Mouse (Mus musculus): ENCODE results near the gene Bcar1.

Bcar1 gene

DNA sequence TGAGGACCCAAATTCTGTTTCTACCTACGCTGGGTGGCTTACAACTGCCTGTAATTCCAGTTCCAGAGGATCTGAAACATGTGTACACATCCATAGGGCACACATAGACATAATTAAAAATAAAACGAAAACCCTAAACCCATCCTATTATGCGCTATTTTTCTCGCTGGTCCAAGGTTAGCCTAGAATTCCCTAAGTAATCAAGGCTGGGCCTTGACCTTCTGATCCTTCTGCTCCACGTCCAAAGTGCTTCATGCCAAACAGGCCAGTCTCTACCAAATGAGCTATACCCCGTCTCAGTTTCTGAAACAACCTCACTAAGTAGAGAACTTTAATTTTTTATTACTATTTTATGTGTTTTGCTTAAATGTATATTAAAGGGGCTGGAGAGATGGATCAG is 32.2 kb upstream of the Bcar1 start:
- no peak for TF ChIP-seq GATA4 (IDR thresholded peaks at IDR 0.05; ENCODE audit: insufficient replicate concordance, low read length)

DNA sequence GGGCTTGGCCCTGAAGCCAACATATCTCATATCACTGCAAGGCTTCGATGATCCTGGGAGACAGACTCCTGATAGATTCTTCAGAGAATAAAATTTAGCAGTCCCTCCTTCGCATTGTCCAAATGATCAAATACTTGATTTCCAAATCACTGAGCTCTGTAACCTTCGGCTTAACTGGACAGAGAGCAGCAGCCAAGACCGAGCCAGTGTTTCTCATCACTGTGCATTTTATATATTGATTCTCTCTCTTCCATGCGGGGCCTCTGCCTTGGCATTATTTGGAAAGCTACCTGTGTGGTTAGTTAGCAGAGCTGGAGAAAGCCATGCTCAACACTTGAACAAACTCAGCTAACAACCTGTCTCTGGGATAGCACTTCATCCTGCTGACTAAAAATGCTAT is 29.9 kb upstream of the Bcar1 start:
- TF ChIP-seq GATA4 (IDR thresholded peaks at IDR 0.05; ENCODE audit: insufficient replicate concordance, low read length), result no peak

DNA sequence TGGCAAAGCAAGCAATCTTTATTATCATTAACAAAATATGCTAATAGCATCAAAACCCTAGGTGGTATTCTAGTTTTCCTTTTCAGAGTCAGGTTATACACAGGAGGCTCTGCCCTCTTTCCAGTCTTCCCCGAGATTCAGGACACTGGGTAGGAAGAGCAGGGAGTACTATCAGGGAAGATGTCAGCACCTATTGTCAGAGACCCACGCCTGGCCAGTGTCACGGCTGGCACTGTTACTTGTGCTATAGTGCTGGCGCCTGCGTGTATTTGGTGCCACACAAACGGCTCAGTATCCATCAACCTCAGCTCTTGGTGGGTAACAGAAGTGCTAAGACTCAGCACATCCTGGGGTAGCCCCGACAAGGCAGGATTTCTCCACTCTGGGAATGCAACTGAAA is 29.4 kb upstream of the Bcar1 start:
- no peak for TF ChIP-seq GATA4 (IDR thresholded peaks at IDR 0.05; ENCODE audit: insufficient replicate concordance, low read length)

DNA sequence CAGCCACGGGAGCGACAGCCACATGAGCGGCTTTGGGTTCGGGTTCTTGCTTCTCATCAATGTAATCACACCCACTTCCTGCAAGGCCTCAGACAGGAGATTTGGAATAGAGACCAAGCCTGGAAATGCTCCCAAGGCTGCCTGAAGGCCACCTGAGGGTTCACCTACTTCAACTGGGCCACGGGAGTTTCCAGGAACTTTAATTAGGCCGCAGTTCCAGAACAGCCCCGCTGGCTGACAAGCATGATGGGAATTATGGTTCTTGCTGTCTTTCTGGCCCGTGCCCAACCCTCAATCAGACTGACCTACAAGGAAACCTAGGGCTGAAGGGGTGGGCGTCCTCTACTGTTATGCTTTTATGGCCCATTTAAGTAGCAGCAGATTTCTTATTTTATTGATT is 28.5 kb upstream of the Bcar1 start:
- TF ChIP-seq GATA4 (IDR thresholded peaks at IDR 0.05; ENCODE audit: insufficient replicate concordance, low read length), result no peak

DNA sequence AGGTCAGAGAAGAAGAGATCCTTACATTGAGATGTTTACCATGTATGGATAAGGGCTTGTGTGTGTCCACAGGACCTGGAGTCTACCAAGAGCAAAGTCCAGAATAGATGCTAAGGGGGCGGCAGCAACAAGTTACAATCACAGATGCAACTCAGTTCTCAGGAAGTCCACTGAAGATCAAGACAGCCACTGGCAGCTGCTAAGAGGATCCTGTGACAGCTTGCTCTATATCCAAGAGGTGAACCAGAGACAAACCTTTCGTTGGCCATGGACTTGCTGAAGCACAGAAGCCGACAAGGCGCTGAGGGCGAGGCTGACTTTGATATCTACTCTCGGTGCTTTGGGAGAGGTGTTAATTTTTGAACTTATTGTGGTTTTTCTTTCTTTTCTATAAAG is 28.0 kb upstream of the Bcar1 start:
- TF ChIP-seq GATA4 (IDR thresholded peaks at IDR 0.05; ENCODE audit: insufficient replicate concordance, low read length), result no peak

DNA sequence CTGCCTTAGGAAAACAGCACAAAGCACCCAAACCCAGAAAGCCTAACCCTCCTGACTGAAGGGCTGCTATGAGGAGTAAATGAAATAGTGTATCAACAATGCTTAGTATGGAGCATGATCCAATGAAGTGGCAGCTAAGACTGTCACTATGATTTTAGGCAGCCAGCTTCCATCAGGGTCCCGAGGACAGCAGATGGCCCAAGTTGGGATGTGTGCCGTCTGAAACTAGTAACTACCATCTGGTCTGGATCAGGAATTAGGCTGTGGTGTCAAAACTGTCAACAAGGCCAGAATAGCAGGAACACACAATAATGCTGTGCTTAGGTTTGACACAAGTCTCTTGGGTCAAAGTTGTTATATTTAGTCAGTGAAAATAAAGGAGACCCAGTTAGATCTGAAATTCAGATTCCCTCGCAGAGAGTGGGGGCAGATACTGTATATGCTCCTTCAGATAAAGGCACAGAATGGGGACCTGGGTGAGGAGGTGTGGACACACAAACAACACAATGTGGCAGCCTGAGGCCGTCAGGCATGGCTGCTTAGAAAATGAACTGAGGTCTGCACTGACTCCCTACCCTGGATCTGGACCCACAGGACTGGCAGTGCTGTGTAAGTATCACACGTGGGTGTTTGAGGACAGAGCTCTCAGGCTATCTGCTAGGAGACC is 27.5 kb upstream of the Bcar1 start:
- no peak for TF ChIP-seq GATA4 (IDR thresholded peaks at IDR 0.05; ENCODE audit: insufficient replicate concordance, low read length)

DNA sequence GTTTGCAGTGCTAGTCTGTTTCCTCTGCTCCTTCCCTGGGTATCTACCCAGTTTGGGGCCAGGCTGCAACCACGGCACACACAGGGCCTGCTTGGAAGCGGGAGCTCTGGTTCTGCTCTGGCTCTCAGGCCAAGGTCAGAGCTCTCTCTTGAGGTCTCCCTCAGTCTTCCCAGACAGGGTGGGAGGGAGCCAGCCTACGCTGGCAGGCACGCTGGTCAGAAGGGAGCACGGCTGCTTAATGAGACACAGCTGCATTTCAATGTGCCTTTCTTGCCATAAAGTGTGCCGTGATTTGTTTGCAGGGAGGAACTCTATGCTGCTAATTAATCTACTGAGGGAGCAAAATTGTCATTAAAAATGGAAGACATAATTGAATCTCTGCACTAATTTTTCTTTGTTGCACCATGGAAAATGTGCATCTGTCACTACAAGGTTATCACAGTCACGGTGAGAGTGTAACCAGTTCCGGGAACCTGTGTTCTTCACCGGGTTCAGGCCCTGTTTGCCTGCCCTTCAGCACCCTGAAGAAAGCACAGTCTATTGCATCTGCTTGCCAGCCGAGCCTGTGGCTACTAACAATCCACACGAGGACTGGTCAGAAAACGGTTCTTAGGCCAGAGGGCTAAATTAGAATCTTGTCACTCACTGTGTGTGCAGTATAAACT is 26.3 kb upstream of the Bcar1 start:
- TF ChIP-seq GATA4 (IDR thresholded peaks at IDR 0.05; ENCODE audit: insufficient replicate concordance, low read length), result no peak

DNA sequence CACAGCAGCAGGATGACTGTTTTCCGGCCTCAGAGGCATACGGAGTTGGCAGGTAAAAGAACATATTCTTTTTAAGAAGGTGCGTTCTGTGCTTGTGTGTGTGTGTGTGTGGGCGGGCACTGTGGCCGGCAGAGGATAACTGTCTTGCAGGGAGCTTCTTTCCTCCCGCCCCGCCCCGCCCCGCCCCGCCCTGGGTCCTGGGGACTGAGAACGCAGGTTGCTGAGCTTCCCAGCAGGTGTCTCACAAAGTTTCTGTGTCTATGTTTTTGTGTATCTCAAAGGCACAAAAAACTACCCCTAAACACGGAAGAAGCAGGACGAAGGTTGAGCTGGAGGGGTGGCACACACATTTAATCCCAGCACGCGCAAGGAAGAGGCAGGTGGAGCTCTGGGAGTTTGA is 25.7 kb upstream of the Bcar1 start:
- TF ChIP-seq GATA4 (IDR thresholded peaks at IDR 0.05; ENCODE audit: insufficient replicate concordance, low read length), result no peak

DNA sequence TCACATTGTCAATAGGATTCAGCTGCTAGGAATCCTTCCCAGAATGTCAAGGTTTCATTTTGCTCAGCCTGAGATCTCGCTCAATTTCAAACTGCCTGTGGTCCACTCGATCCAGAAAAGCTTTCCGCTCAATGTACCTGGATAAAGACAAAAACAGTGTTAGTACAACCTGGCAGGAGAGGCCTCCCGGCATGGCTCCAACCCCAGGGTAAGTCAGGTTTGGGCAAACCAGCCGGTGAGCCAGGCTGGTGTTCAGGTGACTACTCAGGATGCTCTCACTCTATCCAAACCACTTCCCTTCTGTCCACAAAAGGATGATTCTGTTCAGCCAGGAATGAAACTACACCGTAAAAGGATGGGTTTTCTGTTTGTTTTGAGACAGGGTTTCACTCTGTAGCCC is 25.0 kb upstream of the Bcar1 start:
- no peak for TF ChIP-seq GATA4 (IDR thresholded peaks at IDR 0.05; ENCODE audit: insufficient replicate concordance, low read length)

DNA sequence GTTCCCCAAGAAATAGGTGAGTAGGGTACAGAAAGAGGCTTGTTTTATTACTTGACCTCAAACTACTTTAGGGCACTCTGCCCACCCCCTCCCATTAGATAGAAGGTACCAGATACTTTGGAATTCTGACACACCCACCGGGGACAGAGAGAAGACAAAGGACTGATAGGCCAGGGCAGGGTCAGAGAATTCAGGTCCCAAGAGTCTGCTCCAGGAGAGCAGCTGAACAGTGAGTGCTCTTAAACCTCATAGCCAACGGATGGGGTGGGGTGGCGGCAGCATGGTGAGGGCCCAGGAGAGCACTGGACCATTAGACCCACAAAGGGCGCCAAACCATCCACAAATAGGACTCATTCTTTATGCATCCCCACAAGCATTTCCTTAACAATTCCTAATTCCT is 22.0 kb upstream of the Bcar1 start:
- TF ChIP-seq GATA4 (IDR thresholded peaks at IDR 0.05; ENCODE audit: insufficient replicate concordance, low read length), result no peak

DNA sequence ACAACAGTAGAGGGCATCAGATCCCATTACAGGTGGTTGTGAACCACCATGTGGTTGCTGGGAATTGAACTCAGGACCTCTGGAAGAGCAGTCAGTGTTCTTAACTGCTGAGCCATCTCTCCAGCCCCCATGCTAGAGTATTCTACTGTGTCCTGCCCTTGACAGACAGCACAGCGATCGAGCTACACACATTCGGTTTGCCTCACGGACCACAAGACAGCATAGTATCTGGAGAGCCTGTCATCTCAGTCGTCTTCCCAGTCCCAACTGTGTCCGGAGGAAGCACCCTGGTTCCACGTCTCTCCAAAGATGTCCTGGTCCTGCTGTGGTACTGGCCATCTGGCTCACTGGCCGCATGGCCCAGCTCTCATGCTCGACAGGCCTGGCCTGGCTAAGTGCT is 21.5 kb upstream of the Bcar1 start:
- no peak for TF ChIP-seq GATA4 (IDR thresholded peaks at IDR 0.05; ENCODE audit: insufficient replicate concordance, low read length)

DNA sequence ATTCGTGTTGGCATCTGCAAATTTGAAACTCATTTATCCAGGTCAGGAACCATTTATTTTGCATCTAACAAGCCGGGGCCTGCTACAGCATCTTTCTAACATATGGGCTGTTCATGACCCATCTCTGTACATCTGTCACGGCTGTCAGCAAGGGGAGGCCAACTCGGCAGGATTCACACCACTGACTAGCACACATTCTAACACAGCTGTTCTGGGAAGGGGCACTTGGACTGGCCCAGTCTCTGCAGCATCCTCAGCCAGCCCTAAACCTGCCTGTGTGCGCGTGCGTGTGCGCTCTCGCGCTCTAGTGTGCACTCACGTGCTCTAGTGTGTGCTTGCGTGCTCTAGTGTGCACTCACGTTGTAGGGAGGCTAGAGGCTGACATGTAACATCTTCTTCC is 17.1 kb upstream of the Bcar1 start:
- no peak for TF ChIP-seq GATA4 (IDR thresholded peaks at IDR 0.05; ENCODE audit: insufficient replicate concordance, low read length)

DNA sequence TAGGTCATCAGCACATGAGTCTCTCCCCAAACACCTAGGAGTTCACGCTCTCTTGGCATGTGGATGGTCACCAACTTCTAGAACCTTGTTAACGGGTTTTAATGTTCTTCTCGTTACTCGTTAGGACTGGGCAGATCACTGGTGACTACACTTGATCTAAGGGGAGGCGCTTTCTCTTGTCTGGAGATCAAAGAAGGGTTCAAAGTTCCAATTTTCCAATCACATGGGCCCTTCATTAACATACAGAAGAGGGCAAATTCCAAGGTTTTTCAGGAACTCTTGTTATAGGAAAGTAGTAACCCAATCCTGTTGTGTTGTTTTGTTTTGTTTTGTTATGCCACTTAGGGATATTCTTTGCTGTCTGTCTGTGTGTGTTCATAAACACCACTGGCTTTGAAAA is 15.2 kb upstream of the Bcar1 start:
- TF ChIP-seq GATA4 (IDR thresholded peaks at IDR 0.05; ENCODE audit: insufficient replicate concordance, low read length), result no peak

DNA sequence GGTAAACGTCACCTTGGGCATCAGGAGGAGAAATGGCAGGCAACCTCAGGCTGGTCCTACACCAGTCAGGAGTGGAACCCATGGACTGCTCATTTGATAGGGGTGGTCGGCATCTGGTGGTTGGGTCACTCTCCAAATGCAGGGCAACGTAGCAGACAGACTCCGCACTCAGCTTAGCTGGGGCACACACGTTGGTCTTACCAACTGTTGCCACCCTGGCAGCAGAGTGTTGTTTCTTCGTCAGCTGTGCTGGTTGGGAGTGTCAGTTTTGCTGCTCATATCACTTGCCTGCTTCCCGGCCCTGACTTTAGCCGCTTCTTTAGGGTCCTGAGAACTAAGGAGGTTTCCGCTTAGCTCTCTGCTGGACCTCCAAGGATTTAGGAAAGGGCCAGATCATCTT is 14.0 kb upstream of the Bcar1 start:
- no peak for TF ChIP-seq GATA4 (IDR thresholded peaks at IDR 0.05; ENCODE audit: insufficient replicate concordance, low read length)

DNA sequence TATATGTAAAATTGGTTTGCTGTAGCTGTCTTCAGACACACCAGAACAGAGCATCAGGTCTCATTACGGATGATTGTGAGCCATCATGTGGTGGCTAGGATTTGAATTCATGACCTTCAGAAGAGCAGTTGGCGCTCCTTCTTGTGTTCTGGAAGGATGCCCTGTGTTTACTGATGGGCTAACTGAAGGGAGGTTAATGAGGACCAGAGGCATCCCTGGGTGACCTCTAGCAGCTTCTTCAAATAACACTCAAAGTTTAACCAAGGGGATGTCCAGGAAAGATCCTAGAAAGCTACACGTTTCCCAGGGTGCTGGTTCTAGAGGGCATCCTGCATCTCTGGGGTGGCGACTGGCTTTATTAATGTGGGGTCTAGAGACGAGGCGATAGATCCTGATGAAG is 11.1 kb upstream of the Bcar1 start:
- TF ChIP-seq GATA4 (IDR thresholded peaks at IDR 0.05; ENCODE audit: insufficient replicate concordance, low read length), result no peak

DNA sequence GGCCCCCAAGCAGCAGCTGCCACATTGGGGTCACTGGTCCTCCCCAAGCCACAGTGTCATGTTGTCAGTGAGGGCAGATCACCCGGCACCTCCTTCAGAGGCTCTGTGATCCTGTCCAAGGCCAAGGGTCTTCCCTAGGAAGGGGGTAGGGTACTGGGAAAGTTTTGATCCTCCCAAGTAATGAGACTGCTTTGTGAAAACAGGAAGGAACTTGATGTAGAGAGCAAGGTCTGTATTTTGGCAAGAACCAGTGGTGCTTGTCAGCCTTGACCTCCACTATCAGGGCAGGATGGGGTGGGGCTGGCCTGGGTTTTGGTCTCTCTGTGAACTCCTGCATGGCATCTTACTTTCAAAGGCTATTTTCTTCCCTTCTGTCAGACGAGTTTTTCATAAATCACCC is 10.5 kb upstream of the Bcar1 start:
- TF ChIP-seq GATA4 (IDR thresholded peaks at IDR 0.05; ENCODE audit: insufficient replicate concordance, low read length), result peak; percentile 96

DNA sequence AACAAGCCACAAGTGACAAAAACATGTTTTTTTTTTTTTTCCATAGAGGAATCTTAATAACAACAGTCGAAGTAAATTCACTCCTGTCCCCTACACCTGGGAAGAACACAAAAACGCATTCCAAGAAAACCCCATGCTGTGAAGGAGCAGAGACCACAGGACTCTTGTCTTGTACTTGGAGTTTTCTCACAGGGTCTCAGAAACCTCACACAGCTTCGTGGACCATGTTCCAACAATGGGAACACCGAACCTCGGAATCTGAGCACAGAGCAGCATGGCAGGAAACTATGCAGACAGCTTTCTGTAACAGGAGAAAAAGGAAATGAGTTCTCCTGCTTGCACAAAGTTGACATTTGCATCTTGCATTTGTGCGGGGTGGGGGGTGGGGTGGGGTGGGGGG is 5.2 kb upstream of the Bcar1 start:
- TF ChIP-seq GATA4 (IDR thresholded peaks at IDR 0.05; ENCODE audit: insufficient replicate concordance, low read length), result no peak
